15 mouse cellular contexts compared by ENCODE assay signal in genomic region chr6:137138391-137138790, GRCm38 (mm10). TPM values are rescaled to one million over a fixed set of nuclear protein-coding genes. Genes with fewer than 3 reads are reported as not detected.
"Had no signal": no experiment of that assay in that cellular context is flagged by ENCODE, and none has a peak within 500 bp of the region (broad histone marks: within the 10 kb centered on the region; RNA-seq: fewer than 3 reads in every experiment).

No protein-coding gene starts in this region.

- H3K27me3 ChIP-seq: liver, embryonic 15.5 days; neural tube, embryonic 15.5 days had no signal

- H3K4me2 ChIP-seq: liver, embryonic 11.5 days; liver, embryonic 15.5 days; midbrain, embryonic 13.5 days; neural tube, embryonic 15.5 days had no signal

- DNase-seq: kidney, adult 9 months; kidney, postnatal 36 days; lung, adult 2 months; lung, postnatal 36 days; right cerebral cortex, postnatal 14 days; thymus, adult 18-20 months; thymus, postnatal 14 days had no signal

- H3K27ac ChIP-seq: layer of hippocampus, adult 2 months; limb, embryonic 10.5 days; liver, embryonic 15.5 days; midbrain, embryonic 13.5 days; neural tube, embryonic 15.5 days had no signal

- H3K4me1 ChIP-seq: liver, embryonic 15.5 days had no signal

- H3K4me3 ChIP-seq: layer of hippocampus, adult 2 months; limb, embryonic 10.5 days; liver, embryonic 15.5 days; midbrain, embryonic 13.5 days; neural tube, embryonic 15.5 days had no signal

- ATAC-seq: lung, postnatal 0 days; midbrain, embryonic 13.5 days had no signal

- H3K36me3 ChIP-seq: limb, embryonic 10.5 days; liver, embryonic 15.5 days; midbrain, embryonic 13.5 days; neural tube, embryonic 15.5 days had no signal

- H3K9me3 ChIP-seq: limb, embryonic 10.5 days; liver, embryonic 15.5 days; midbrain, embryonic 13.5 days; neural tube, embryonic 15.5 days had no signal

- H3K9ac ChIP-seq: liver, embryonic 15.5 days; midbrain, embryonic 13.5 days; neural tube, embryonic 15.5 days had no signal

RNA-seq across cellular contexts. Expression of gene Rerg, which starts 31.9 kb away (rescaled TPM):
- total RNA-seq: megakaryocyte progenitor cell, adult 5-6 weeks had no signal
